Mouse (Mus musculus) brain, embryonic 14.5 days (tissue): Measurements from ENCODE around the gene Tspan5.

ENCODE experiments used
- CTCF ChIP-seq: fragments of 200-500 bp; IDR thresholded peaks from 2 replicates; pipeline ENCODE4 v1.5.1; 2012; ENCODE audit warnings: inconsistent platforms, mild to moderate bottlenecking, moderate library complexity, borderline replicate concordance; ENCODE audit not compliant: insufficient read depth, insufficient read length; ENCODE audit errors: extremely low read depth
- POLR2A ChIP-seq: fragments of 200-500 bp; IDR thresholded peaks from 2 replicates; pipeline ENCODE4 v1.6.1; 2012; ENCODE audit warnings: mild to moderate bottlenecking, inconsistent platforms, borderline replicate concordance; ENCODE audit not compliant: poor library complexity, insufficient read depth, insufficient read length, severe bottlenecking; ENCODE audit errors: extremely low read depth

DNA sequence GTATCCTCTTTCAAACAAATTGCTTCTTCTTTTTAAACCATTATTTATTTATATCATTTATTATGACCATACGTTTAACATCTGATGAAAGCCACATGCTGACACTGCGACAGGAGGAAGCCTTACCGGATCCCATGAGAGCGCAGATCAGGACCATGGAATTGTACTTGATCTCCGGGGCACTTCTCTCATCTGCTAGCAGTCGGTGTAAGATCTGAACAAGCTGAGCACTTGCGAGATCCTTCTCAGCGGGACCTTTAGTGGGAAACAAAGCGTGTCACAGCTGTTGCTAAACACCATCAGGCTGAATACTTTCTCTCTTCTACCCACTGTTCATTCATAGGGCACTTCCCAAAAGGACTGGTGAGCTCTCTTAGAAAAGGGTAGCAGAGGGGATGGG lies 199.6 kb downstream of the Tspan5 start:
- TF ChIP-seq CTCF: no peak
- no peak for TF ChIP-seq POLR2A
